Mouse (Mus musculus): ENCODE measurements around the gene Gm13889.

Gm13889 gene

GRCm38 (mm10) chr2:93958216-93958615 is 1.2 kb upstream of the Gm13889 start:
- no peak for DNase-seq (ENCODE audit: low spot score)

- no peak for DNase-seq (ENCODE audit: low spot score)
Observed at GRCm38 (mm10) chr2:93957785-93958175, 779 bp upstream of the Gm13889 start.

- peak; percentile 62 for DNase-seq (ENCODE audit: low spot score)
Observed at GRCm38 (mm10) chr2:93956331-93956801, 635 bp downstream of the Gm13889 start.

GRCm38 (mm10) chr2:93955886-93956285 is 1.1 kb downstream of the Gm13889 start:
- no peak for DNase-seq (ENCODE audit: low spot score)

GRCm38 (mm10) chr2:93954781-93955578 is 2.0 kb downstream of the Gm13889 start:
- DNase-seq (ENCODE audit: low spot score) = no peak

- no peak for DNase-seq (ENCODE audit: low spot score)
Observed at GRCm38 (mm10) chr2:93953726-93954125, 3.3 kb downstream of the Gm13889 start.

GRCm38 (mm10) chr2:93946976-93947375 is 10.0 kb downstream of the Gm13889 start:
- no peak for DNase-seq (ENCODE audit: low spot score)

GRCm38 (mm10) chr2:93944855-93945254 is 12.1 kb downstream of the Gm13889 start:
- no peak for DNase-seq (ENCODE audit: low spot score)

- DNase-seq (ENCODE audit: low spot score) = no peak
Observed at GRCm38 (mm10) chr2:93944099-93944498, 12.9 kb downstream of the Gm13889 start.

GRCm38 (mm10) chr2:93941670-93942069 is 15.3 kb downstream of the Gm13889 start:
- no peak for DNase-seq (ENCODE audit: low spot score)

- DNase-seq (ENCODE audit: low spot score) = no peak
Observed at GRCm38 (mm10) chr2:93938534-93938933, 18.5 kb downstream of the Gm13889 start.

GRCm38 (mm10) chr2:93928866-93929265 is 28.1 kb downstream of the Gm13889 start:
- DNase-seq (ENCODE audit: low spot score) = no peak

- no peak for DNase-seq (ENCODE audit: low spot score)
Observed at GRCm38 (mm10) chr2:93927701-93928437, 29.1 kb downstream of the Gm13889 start.

- no peak for DNase-seq (ENCODE audit: low spot score)
Observed at GRCm38 (mm10) chr2:93926141-93926540, 30.9 kb downstream of the Gm13889 start.

- DNase-seq (ENCODE audit: low spot score) = no peak
Observed at GRCm38 (mm10) chr2:93919093-93919492, 37.9 kb downstream of the Gm13889 start.

GRCm38 (mm10) chr2:93913552-93913951 is 43.4 kb downstream of the Gm13889 start:
- no peak for DNase-seq (ENCODE audit: low spot score)

GRCm38 (mm10) chr2:93911942-93912341 is 45.1 kb downstream of the Gm13889 start:
- no peak for DNase-seq (ENCODE audit: low spot score)

- no peak for DNase-seq (ENCODE audit: low spot score)
Observed at GRCm38 (mm10) chr2:93909716-93910115, 47.3 kb downstream of the Gm13889 start.

- no peak for DNase-seq (ENCODE audit: low spot score)
Observed at GRCm38 (mm10) chr2:93907519-93908294, 49.3 kb downstream of the Gm13889 start.

GRCm38 (mm10) chr2:93906316-93906715 is 50.7 kb downstream of the Gm13889 start:
- DNase-seq (ENCODE audit: low spot score) = no peak

Measured in testis, postnatal 10 days (tissue).